Mouse (Mus musculus) yolk sac, embryonic 10.5 days (tissue): ENCODE measurements around the gene Olfr463.
A peak's percentile ranks its signal among the peaks of the same experiment; 100 is the strongest.
"Not testable (repeated sequence)": the region's sequence is repeated elsewhere in the genome, so short reads cannot be mapped to it uniquely, and the experiment has no call there.

Experiments
- DNase-seq: peaks from one replicate; pipeline ENCODE4 v3.0.0-alpha.2; 2017; ENCODE audit warnings: low spot score

Olfr463 gene

DNA sequence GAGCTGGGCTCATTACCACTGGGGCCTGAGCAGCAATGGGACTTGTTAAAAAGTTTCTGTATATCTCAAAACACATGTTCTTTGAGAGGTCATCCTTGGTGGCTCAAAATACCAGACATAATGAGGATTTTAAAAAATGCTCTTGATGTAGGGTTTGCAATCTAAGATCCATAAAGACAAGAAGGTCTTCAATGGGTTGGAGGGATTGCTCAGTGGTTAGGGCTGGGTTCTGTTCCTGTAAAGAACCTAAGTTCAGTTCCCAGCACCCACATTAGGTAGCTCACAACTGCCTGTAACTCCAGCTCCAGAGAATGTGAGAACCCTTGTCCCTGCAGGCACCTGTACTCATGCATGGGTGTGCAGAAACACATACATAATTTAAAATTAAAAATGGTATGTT lies at the start of gene Olfr463:
TSS of gene Olfr463 (minus strand) at position 101 of the 400 bp plus-strand sequence.
- DNase-seq = no peak

DNA sequence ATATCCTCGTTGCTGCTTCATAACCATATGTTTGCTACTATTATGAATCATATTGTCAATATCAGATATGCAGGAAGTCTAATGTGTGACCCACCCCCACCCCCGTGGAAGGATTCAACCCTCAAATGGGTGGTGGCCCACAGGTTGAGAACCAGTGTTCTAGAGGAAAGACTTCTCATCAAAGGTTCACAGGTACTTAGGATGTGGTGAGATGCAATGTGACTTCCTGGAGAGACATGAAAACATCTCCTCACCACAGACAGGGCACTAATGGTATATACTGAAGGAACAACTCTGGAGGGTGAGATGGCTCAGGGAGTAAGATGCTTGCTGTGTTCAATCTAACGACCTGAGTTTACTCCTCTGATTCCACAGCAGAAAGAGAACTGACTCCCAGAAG lies 38.3 kb upstream of the Olfr463 start:
- no peak for DNase-seq

DNA sequence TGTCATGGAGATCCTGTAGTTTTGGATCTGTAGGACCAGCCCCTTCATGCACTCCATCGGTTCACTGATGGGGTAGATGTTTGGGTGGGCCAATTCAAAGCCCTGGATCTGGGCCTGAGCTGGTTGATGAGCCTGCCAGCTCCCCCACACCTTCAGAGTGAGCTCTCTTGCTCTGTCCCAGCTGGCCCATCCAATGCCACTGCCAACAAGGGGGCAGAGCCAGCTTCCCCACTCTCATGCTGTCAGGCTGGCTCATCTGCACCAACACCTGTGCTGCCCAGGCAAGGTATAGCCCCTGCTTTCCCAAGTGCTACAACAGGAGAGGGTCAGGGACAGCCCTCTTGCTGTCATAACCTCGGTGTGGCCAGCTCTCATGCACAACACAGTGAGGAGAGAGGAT lies 36.5 kb upstream of the Olfr463 start:
- DNase-seq = no peak

DNA sequence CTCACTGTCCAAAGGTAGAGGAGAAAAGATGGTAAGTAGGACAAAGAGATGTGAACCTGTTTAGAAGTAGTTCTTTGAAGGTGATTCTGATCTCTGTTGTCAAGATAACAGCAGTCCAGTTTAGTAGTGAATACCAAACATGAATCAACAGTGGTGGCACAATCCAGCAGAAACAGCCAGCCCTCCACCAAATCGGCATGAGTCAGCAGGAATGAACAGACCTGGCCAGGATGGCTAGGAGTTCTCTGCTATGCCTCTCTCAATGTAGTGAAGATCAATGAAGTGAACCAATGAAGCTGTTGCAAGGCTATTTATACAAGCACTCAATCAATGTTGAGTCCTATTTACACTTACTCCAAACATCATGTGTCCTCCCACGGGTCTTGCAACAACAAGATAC lies 33.2 kb upstream of the Olfr463 start:
- DNase-seq = no peak

DNA sequence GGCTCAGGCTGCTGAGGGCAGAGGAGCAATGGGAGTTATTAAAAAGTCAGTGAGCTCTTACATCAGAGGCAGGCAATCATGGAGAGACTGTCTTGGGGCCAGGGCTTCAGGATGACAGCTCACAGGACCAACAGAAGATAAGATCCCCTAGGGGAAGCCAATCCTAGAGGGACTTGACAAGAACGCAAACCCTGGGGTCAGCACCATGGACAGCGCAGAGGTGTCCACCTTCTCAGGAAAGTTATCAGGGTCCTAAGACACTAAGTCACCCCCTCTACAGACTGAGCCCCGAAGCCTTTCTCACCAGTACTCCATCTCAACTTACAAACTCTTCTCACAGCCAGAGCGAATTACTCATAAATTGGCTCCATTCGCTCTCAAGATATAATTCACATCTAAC lies 23.8 kb upstream of the Olfr463 start, which contains the start of gene Olfr464:
TSS of gene Olfr464 (minus strand) at position 2 of the 400 bp plus-strand sequence.
- DNase-seq = peak; percentile 33

DNA sequence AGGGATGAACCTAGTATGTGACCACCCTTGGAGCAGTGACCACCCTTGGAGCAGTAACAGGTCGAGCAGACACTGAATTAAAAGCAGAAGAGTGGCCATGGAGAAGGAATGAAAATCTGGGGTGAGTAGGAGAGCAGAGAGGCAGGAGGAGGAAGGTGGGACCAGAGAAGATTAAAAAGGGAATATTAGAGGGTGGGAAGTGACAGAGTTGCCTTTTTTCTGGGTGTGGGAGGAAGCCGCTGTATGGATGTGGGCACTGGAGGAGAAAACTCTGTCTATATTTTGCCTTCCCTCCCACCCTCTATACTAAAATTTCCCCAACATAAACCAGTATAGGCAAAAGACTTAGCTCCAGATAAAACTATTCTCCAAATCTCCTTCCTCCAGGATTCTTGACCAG lies 23.1 kb upstream of the Olfr463 start:
- DNase-seq = no peak

DNA sequence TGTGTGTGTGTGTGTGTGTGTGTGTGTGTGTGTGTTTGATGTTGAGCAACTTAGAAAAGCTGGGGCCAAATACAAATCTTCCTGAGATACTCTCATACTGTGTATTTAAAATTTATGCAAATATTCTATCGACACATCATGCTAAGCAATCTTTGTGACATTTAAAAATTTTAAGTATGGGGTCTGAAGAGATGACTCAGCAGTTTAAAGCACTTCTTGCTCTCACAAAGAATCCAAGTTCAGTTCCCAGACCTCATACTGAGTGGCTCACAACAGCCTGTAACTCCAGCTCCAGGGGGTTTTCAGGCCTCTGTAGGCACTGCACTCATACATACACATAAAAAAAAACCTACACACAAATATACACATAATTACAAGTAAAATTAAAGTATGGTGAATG lies 18.8 kb upstream of the Olfr463 start:
- DNase-seq = no peak

DNA sequence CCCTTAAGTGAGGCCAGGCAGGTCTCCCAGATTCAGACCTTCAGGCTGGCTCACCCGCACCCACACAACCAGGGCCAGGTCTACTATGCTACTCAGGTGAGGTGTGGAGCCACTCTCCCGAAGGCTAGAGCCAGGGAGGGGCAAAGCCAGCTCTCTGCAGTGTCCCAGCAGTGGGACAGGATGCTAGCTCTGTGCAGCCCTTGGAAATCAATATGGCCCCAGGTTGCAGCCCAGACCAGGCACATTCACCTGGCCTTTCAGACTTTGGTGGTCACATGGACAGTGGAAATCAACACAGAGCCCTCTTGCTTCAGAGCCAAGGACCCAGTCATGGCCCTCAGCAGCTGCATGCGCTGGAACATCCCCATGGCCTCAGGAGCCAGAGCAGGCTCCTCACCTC lies 7.1 kb upstream of the Olfr463 start:
- DNase-seq = no peak

DNA sequence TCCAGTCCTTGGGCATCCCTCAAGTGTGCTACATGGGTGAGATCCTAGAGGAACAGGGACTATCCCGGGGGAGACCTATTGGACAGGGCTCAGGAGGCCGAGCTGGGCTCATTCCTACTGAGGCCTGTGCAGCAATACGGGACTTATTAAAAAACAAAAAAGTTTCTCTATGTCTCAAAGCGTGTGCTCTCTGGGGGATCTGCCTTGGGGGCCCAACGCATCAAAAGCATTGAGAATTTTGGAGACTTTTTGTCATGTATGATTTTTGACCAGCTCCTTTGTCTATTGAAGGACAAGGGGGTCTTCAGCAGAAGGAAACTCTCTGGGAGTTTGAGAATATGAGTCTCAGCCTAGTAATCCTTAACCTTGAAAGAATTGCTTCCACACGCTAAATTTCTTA lies 5.0 kb downstream of the Olfr463 start, which contains the start of gene Olfr462:
TSS of gene Olfr462 (minus strand) at position 101 of the 400 bp plus-strand sequence.
- no peak for DNase-seq

DNA sequence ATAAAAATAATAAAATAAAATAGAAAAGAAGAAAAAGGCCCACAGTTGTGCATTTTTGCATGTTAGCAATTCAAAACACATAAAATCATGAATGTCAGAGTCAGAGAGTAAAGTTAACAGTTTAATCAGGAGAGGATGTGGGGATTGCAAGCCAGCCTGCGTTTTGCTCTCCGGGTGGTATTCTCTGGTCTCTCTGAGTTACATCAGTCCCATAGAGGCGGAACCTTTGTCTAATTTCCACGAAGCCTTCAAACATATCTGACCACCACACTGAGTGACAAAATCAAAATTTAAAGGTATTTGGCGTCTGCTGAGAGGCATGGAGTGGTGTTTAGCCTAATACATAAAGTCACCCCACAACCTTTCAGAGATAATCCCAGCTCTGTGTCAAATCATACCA lies 12.3 kb downstream of the Olfr463 start:
- DNase-seq = no peak

DNA sequence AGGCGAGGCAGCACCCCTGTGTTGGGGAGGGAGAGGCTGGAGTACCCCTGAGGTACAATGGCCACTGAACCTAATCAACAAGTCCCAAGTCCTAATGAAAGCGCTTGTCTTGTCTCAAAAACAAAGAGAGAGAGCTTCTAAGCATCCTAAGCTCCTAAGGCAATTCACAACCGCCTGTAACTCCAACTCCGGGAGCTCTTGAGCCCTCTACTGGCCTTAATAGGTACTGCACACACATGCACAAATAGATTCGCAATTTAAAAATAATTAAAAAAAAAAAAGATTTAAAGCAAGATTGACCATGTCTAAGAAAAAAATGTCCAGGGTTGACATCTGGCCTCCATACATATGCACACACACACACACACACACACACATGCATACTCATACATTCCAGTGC lies 13.7 kb downstream of the Olfr463 start:
- DNase-seq = no peak

DNA sequence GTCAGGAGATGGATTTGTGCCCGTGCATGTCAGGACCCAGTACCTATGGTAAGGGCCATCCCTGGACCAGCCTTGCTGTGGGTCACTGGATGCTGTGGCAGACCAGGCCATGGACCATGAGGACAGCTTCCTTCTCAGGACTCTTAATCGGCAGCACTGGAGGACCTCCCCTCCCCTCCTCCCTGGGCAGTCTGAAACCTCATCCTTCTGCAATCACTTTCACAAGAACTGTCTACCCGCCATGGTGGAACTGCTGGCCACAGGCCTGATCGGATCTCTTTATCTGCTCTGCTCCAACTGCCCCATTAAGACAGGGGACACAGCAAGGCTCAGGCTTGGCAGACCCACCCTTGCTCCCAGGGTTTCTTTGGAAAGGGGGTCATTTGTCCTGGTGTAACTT lies 15.5 kb downstream of the Olfr463 start:
- DNase-seq = no peak

DNA sequence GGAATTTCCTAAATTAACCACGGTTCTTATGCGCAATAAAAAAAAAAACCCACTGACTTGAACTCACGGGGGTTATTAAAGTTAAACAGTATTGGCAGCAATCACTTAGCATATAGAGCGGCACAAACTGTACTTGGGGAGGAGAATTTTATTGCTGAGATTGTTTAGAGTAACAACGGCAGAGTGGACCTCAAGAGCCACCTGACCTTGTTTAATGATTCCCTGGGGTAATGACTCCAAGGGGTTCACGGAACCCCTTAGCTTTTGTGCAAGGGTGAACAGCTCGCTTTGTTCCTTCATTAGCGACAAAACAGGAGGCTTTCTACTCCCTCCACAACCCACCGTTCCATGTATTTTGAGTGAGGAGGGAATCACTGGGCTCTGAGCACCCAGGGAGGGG lies 17.4 kb downstream of the Olfr463 start:
- DNase-seq = no peak

DNA sequence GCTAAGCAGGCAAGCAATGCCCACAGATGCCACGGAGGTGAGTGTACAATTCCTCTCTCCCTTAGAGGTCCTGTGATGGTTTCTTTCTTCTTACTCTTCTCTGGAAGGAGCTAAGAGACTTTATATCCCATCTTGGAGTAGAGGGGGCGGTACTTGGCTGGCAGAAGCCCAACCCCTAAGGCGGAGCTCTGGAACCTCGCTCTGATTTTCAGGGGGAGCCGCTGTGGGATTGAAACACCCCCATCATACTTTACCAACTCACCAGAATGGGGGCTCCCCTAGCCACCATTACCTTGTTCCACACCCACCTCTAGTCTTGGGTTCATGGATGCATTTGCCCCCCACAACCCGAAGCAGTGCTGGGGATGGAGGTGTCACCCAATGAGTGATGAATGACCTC lies 21.8 kb downstream of the Olfr463 start, which contains the start of gene Epx:
TSS of gene Epx (minus strand) at position 101 of the 400 bp plus-strand sequence.
- no peak for DNase-seq

DNA sequence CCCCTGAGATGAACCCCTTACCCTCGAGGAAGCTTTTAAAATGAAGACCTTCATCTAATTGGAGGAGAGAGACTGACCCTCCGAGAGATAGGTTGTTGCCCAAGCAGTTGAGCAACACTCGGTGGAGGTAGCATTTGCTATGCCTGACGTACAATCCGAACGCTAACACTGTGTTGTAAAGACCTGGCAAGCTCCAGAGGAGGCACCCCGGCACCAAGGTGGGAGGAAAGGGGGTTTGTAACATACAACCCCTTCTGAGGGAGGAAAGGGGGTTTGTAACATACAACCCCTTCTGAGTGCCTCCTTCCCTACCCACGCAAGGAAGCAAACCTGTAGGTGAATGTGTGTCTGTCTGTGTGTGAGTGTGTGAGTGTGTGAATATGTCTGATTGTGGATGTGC lies 25.4 kb downstream of the Olfr463 start:
- no peak for DNase-seq

DNA sequence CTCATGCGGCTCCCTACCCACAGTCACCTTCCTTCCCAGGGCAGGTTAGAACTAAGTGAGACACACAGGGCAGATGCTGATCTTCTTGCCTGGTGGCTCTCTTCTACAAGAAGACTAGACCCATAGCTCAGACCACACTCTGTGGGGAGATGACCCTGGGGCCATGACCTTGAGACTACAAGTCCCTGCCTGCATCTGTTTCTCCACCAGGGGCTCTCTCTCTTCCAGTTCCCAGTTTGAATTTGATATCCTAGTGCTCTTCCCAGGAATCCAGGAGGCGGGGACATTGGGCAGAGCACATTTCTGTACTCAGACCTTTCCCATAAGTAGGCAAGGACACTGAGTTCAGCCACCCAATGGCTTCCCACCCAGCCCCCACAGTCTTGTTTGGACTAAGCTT lies 27.1 kb downstream of the Olfr463 start:
- no peak for DNase-seq

DNA sequence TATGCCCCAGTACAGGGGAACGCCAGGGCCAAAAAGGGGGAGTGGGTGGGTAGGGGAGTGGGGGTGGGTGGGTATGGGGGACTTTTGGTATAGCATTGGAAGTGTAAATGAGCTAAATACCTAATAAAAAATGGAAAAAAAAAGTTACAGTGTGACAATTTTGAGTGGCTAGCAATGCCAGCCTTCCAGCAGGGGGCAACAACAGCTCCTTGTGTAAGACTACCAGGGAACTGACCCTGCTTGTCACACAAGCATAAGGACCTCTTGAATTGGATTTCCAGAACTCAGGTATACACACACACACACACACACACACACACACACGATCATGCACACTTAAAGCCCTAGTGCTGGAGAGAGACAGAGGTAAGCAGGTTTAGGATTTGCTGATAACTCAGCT lies 30.3 kb downstream of the Olfr463 start:
- DNase-seq = not testable (repeated sequence)

DNA sequence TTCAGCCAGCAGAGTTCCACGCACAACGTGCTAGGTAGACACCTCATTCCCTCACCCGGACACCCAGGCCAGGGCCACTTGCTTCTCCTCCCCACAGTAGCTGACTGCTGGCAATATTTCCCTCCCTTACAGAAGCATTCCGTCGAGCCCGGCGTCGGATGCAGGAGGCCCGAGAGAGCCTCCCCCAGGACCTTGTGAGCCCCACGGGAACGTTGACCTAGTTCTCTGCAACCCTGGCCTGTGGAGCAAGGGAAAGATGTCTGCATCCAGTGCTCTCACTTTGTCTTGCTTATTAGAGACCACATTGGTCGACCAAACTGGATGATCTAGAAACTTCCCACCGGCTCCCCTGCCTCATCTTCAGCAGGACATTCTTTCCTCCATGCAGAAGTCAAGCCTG lies 34.4 kb downstream of the Olfr463 start:
- DNase-seq = no peak

DNA sequence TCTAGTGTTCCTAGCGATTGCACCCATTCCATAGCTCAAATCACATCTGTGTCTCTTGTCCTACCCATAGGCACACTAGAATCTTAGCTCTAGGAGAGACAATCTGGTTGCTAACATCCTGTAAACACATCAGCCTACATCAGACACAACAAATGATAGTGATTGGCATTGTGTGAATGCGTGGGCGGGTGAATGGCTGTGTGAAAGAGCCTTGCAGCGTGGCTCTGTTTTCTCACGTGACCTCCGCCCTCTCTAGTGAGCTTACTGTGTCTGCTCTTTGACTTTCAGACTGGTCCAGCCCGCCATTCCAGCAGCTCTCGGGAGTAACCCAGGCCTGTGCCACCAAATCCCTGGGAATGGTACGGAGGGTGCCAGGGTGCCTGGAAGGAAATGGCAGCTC lies 36.8 kb downstream of the Olfr463 start:
- DNase-seq = no peak

DNA sequence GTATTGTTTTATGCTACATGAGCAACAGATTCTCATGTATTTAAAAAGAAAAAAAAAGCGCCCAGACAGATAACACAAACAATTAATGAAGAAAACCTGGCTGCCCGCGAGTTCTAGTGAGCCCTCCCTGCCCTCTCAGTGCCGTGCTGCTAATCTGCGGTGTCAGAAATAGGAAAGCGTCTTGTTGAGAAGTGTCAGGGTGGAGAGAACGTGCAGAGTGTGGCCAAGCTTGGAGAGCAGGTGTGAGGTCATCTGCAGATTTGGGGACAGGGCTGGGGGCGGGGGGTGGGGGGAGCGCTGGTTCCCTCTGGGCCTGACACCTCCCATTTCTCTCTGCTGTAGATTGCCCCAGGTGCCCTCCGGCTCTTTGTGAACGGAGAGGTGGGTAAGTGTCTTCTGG lies 37.9 kb downstream of the Olfr463 start:
- no peak for DNase-seq

DNA sequence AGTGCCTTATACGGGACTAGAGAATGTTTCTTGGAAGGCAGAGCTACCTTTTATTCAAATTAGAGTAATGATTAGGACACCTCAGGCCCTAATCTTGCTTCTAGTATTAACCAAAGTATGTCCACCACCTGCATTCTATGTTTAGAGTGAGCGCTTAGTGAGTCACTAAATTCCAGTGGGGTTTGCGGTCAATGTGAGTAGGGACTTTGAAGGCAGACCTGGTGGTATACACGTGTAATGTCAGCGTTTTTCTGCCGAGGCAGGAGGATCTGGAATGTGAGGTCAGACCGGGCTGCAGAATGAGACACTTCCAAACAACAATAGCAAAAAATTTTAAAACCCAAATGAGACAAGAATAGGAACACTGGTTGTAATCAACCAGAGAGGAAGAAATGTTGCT lies 42.6 kb downstream of the Olfr463 start:
- no peak for DNase-seq

DNA sequence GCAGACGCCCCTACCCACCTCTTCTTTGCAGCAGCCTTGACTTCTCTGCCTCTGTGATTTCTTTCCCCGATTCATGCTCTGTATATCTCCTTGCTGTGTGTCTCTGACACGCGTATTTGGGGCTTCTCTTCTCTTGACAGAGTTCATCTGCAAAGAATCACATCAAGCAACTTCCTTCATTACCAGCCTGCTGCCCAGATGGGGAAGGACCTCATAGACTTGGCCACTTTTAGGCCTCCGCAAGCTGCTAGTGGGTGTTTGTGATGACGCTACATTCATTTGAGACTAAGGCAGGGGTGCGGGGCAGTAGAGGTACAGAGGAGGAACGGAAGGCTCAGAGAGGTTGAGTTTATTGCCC lies 43.6 kb downstream of the Olfr463 start:
- no peak for DNase-seq

DNA sequence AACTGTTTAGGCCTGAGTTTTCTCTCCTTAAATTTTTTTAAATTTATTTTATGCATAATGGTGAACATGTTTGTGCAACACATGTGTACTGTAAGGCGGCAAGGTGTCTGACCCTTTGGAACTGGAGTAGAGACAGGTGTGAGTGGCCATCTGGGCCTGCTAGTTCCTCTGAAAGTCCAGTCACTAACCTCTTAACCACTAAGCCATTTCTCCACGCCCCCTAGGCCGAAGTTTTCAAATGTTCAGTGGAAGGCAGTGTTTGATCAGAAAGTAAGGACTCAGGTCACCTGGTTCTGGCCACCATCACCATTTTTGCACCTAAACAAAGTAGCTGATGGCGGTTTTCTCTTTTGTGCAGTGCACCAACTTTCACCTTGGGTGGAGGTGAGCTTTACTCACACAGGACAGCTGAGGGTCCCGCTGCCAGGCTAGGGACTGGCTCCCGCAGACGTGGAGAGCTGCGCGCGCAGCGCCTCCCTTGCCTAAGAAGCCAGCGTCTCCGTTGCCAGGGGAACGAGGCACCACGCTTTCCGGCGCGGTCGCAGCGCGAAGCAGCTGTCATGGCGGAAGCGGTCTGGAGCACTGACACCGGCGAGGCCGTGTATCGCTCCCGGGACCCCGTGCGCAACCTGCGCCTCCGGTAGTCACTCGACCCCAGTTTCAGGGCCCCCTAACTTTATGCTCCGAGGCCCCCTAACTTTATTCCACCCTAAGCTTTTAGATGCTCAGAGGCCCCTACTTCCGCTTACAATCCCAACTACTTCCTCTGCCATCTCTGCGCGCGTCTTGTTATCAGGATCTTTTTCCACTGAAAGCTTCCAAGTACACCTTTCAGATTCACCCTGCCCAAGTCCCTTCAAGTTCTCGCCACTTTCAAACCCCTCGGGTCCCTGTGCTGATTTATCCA lies 44.2 kb downstream of the Olfr463 start, which contains the start of gene Mks1:
TSS of gene Mks1 (plus strand) at position 526 of the 907 bp plus-strand sequence.
- DNase-seq = peak; percentile 92

DNA sequence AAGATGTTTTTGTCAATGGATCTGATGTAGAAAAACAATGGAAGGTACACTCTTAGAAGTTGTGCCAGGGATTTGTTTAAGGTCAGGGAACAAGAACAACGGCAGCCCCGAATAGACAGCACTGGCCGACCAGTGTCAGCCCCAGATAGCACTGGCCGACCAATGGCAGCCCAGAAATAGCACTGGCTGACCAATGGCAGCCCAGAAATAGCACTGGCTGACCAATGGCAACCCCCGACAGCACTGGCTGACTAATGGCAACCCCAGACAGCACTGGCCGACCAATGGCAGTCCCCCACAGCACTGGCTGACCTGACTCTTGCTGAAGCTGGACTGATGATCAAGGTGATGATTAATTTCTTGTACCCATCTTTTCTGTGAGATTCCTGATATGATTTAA lies 49.3 kb downstream of the Olfr463 start:
- peak; percentile 18 for DNase-seq
